Mouse (Mus musculus): ENCODE results near the gene Dnajb12.

The Dnajb12 gene

GRCm38 (mm10) chr10:59897511-59897910 lies 18.2 kb downstream of the Dnajb12 start:
- no peak for DNase-seq (ENCODE audit: low spot score)

GRCm38 (mm10) chr10:59898180-59898778 lies 18.9 kb downstream of the Dnajb12 start:
- DNase-seq (ENCODE audit: low spot score) = no peak

- DNase-seq (ENCODE audit: low spot score) = no peak
Observed at GRCm38 (mm10) chr10:59898935-59899334, 19.6 kb downstream of the Dnajb12 start.

- peak; percentile 87 for DNase-seq (ENCODE audit: low spot score)
Observed at GRCm38 (mm10) chr10:59899341-59900173, 20.2 kb downstream of the Dnajb12 start.

GRCm38 (mm10) chr10:59900174-59900435 lies 20.7 kb downstream of the Dnajb12 start:
- no peak for DNase-seq (ENCODE audit: low spot score)

- DNase-seq (ENCODE audit: low spot score) = no peak
Observed at GRCm38 (mm10) chr10:59900939-59901338, 21.6 kb downstream of the Dnajb12 start.

- no peak for DNase-seq (ENCODE audit: low spot score)
Observed at GRCm38 (mm10) chr10:59901463-59901862, 22.1 kb downstream of the Dnajb12 start.

- DNase-seq (ENCODE audit: low spot score) = no peak
Observed at GRCm38 (mm10) chr10:59901986-59902605, 22.7 kb downstream of the Dnajb12 start.

- DNase-seq (ENCODE audit: low spot score) = no peak
Observed at GRCm38 (mm10) chr10:59902606-59902990, 23.2 kb downstream of the Dnajb12 start.

- DNase-seq (ENCODE audit: low spot score) = no peak
Observed at GRCm38 (mm10) chr10:59903170-59903569, 23.8 kb downstream of the Dnajb12 start.

GRCm38 (mm10) chr10:59907080-59907609 lies 27.8 kb downstream of the Dnajb12 start:
- no peak for DNase-seq (ENCODE audit: low spot score)

GRCm38 (mm10) chr10:59907695-59908299 lies 28.4 kb downstream of the Dnajb12 start:
- DNase-seq (ENCODE audit: low spot score) = no peak

GRCm38 (mm10) chr10:59908776-59909315 lies 29.5 kb downstream of the Dnajb12 start:
- DNase-seq (ENCODE audit: low spot score) = no peak

- no peak for DNase-seq (ENCODE audit: low spot score)
Observed at GRCm38 (mm10) chr10:59909357-59909847, 30.0 kb downstream of the Dnajb12 start.

- no peak for DNase-seq (ENCODE audit: low spot score)
Observed at GRCm38 (mm10) chr10:59911091-59911490, 31.7 kb downstream of the Dnajb12 start.

- DNase-seq (ENCODE audit: low spot score) = peak; percentile 52
Observed at GRCm38 (mm10) chr10:59911561-59912198, 32.3 kb downstream of the Dnajb12 start.

GRCm38 (mm10) chr10:59915196-59915962 lies 36.0 kb downstream of the Dnajb12 start:
- DNase-seq (ENCODE audit: low spot score) = no peak

- DNase-seq (ENCODE audit: low spot score) = peak; percentile 68
Observed at GRCm38 (mm10) chr10:59916159-59916558, 36.8 kb downstream of the Dnajb12 start.

- DNase-seq (ENCODE audit: low spot score) = no peak
Observed at GRCm38 (mm10) chr10:59916649-59917048, 37.3 kb downstream of the Dnajb12 start.

- no peak for DNase-seq (ENCODE audit: low spot score)
Observed at GRCm38 (mm10) chr10:59918111-59918510, 38.8 kb downstream of the Dnajb12 start.

Data from ovary, postnatal 36 days (tissue).